Mouse (Mus musculus): Measurements from ENCODE around the gene Zfp184. TPM values are rescaled to one million over a fixed set of nuclear protein-coding genes. Genes with fewer than 3 reads are reported as not detected.

Gene Zfp184
- 0.14 and 0.51 TPM in 2 replicates for polyA plus RNA-seq (2012; rRNA removed; ENCODE audit: low replicate concordance)

DNA sequence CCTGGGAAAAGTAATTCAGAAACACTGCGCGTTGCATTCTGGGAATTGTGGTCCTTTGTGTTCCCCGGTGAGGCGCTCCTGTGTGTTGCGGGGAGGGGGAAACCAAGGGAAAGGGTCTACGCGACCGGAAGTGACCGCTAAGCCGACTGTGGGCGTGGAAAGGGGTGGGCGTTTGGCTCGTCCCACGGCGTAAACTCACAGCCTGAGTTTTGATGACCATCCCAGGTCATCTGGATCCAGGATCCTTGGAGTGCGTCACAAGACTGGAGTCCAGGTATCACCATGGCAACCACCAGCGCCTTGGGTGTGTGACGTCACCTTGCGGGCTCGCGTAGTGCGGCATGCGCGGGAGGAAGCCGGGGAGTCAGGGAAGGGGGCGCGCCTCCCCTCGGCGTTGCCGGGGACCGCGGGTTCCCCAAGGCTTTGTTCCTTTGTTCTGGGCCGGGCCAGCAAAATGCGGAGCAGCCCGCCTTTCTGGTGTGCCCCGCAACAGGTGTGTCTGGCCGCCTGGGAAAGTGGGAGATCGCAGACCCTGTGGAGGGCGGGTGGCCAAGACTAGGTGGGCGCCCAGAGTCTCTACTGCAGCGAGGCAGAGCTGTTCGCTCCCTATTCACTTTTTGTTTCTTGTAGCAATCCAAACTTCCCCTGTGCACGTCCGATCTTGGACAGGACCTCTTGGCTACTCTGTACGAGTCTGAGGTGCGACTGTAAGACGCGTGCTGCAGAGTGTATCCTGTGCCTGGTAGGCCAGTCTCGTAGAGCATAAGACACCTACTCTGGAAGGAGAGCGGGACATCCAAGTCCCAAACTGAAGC, at the start of gene Zfp184:
Zfp184 (plus strand) TSS at position 169 of the 815 bp plus-strand sequence.

DNA sequence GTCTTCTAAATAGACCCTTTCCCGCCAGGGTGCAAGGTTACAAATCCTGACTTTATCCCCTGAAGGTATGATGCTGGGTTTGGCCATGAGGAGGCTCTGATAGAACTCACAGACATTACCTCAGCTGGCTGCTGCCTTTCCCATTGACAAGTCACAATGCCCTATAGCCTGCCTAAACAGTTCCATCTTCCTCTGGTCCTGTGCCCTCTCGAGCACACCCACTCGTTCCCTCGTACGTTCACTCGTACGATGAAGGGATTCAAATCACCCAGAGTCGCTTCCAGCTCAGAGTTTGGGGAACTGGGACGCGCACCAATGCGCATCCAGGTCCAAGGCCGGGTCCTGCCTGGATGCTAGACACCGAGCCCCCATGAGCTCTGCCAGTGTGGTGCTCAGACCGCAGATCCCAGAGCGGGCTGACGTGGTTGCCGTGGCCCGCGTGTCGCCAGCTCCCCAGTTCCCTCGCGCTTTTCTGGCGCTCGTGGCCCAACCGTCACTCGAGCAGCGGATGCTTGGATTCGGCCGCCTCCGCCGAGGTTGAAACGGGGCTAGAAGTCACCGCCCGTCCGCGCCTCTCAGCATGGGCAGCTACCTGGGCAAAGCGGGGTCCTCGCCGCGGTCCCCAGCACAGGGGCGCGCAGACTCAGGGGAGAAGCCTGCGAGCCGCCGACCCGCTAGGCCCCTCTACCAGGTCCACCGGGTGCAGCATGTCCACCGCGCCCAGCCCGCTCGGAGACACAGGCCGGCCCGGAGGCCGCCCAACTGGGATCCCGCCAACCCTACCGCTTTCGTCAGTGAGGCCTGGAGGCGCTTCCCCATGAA, 36.3 kb downstream of the Zfp184 start, which contains the start of gene Pom121l2:
Pom121l2 (plus strand) TSS at position 214 of the 822 bp plus-strand sequence.

GRCm38 (mm10) chr13:22009642-22010041, 64.7 kb downstream of the Zfp184 start, which contains the start of gene Prss16:
Prss16 (minus strand) TSS chr13:22009742.

Other genes starting within 250 kb of the Zfp184 start
- gene Olfr1359, start 247.0 kb upstream of the Zfp184 start, polyA plus RNA-seq (2012; rRNA removed; ENCODE audit: low replicate concordance): not detected in 2 replicates
- gene Hist1h2bl, start 229.0 kb upstream of the Zfp184 start, polyA plus RNA-seq (2012; rRNA removed; ENCODE audit: low replicate concordance): 7.5 and 8.8 TPM in 2 replicates
- 13.1 and 96.4 TPM in 2 replicates for gene Hist1h2ai, start 228.7 kb upstream of the Zfp184 start, polyA plus RNA-seq (2012; rRNA removed; ENCODE audit: low replicate concordance)
- gene Hist1h3h, start 227.4 kb upstream of the Zfp184 start, polyA plus RNA-seq (2012; rRNA removed; ENCODE audit: low replicate concordance): 70.2 and 104 TPM in 2 replicates
- gene Hist1h2bm, start 223.1 kb upstream of the Zfp184 start, polyA plus RNA-seq (2012; rRNA removed; ENCODE audit: low replicate concordance): 3.8 and 7.0 TPM in 2 replicates
- gene Hist1h4j, start 210.0 kb upstream of the Zfp184 start, polyA plus RNA-seq (2012; rRNA removed; ENCODE audit: low replicate concordance): 3.1 and 3.3 TPM in 2 replicates
- gene Hist1h4k, start 194.6 kb upstream of the Zfp184 start, polyA plus RNA-seq (2012; rRNA removed; ENCODE audit: low replicate concordance): 26.4 and 32.3 TPM in 2 replicates
- 28.1 and 60.3 TPM in 2 replicates for gene Hist1h2ak, start 191.3 kb upstream of the Zfp184 start, polyA plus RNA-seq (2012; rRNA removed; ENCODE audit: low replicate concordance)
- 10.3 and 18.9 TPM in 2 replicates for gene Hist1h2bn, start 191.0 kb upstream of the Zfp184 start, polyA plus RNA-seq (2012; rRNA removed; ENCODE audit: low replicate concordance)
- 1.6 and 2.1 TPM in 2 replicates for gene Hist1h1b, start 164.5 kb upstream of the Zfp184 start, polyA plus RNA-seq (2012; rRNA removed; ENCODE audit: low replicate concordance)
- gene Hist1h3i, start 161.7 kb upstream of the Zfp184 start, polyA plus RNA-seq (2012; rRNA removed; ENCODE audit: low replicate concordance): 76.2 and 99.7 TPM in 2 replicates
- gene Hist1h2an, start 157.9 kb upstream of the Zfp184 start, polyA plus RNA-seq (2012; rRNA removed; ENCODE audit: low replicate concordance): 8.4 and 153 TPM in 2 replicates
- gene Hist1h2bp, start 157.6 kb upstream of the Zfp184 start, polyA plus RNA-seq (2012; rRNA removed; ENCODE audit: low replicate concordance): 2.6 and 4.6 TPM in 2 replicates
- 23.5 and 27.4 TPM in 2 replicates for gene Hist1h2bq, start 134.9 kb upstream of the Zfp184 start, polyA plus RNA-seq (2012; rRNA removed; ENCODE audit: low replicate concordance)
- not detected in 2 replicates for gene Hist1h2ao, start 134.6 kb upstream of the Zfp184 start, polyA plus RNA-seq (2012; rRNA removed; ENCODE audit: low replicate concordance)
- gene Hist1h4m, start 133.3 kb upstream of the Zfp184 start, polyA plus RNA-seq (2012; rRNA removed; ENCODE audit: low replicate concordance): 1.3 and 6.9 TPM in 2 replicates
- gene Hist1h4n, start 112.9 kb upstream of the Zfp184 start, polyA plus RNA-seq (2012; rRNA removed; ENCODE audit: low replicate concordance): 20.7 and 25.5 TPM in 2 replicates
- 223 and 1,937 TPM in 2 replicates for gene Hist1h2ap, start 111.6 kb upstream of the Zfp184 start, polyA plus RNA-seq (2012; rRNA removed; ENCODE audit: low replicate concordance)
- 22.5 and 29.8 TPM in 2 replicates for gene Hist1h2br, start 111.4 kb upstream of the Zfp184 start, polyA plus RNA-seq (2012; rRNA removed; ENCODE audit: low replicate concordance)
- gene Pom121l2, start 36.1 kb downstream of the Zfp184 start, polyA plus RNA-seq (2012; rRNA removed; ENCODE audit: low replicate concordance): not detected in 2 replicates
- 1.4 and 2.5 TPM in 2 replicates for gene Prss16, start 64.6 kb downstream of the Zfp184 start, polyA plus RNA-seq (2012; rRNA removed; ENCODE audit: low replicate concordance)
- gene Hist1h2ah, start 90.5 kb downstream of the Zfp184 start, polyA plus RNA-seq (2012; rRNA removed; ENCODE audit: low replicate concordance): 34.5 and 86.3 TPM in 2 replicates
- 17.4 and 23.1 TPM in 2 replicates for gene Hist1h2bk, start 90.8 kb downstream of the Zfp184 start, polyA plus RNA-seq (2012; rRNA removed; ENCODE audit: low replicate concordance)
- gene Hist1h4i, start 96.3 kb downstream of the Zfp184 start, polyA plus RNA-seq (2012; rRNA removed; ENCODE audit: low replicate concordance): 4.0 and 9.6 TPM in 2 replicates
- gene Hist1h2ag, start 97.8 kb downstream of the Zfp184 start, polyA plus RNA-seq (2012; rRNA removed; ENCODE audit: low replicate concordance): 6.2 and 30.8 TPM in 2 replicates
- gene Hist1h2bj, start 98.1 kb downstream of the Zfp184 start, polyA plus RNA-seq (2012; rRNA removed; ENCODE audit: low replicate concordance): 19.4 and 20.7 TPM in 2 replicates
- gene Vmn1r188, start 139.3 kb downstream of the Zfp184 start, polyA plus RNA-seq (2012; rRNA removed; ENCODE audit: low replicate concordance): not detected in 2 replicates
- not detected in 2 replicates for gene Vmn1r189, start 160.7 kb downstream of the Zfp184 start, polyA plus RNA-seq (2012; rRNA removed; ENCODE audit: low replicate concordance)
- not detected in 2 replicates for gene Vmn1r191, start 238.9 kb downstream of the Zfp184 start, polyA plus RNA-seq (2012; rRNA removed; ENCODE audit: low replicate concordance)
- not detected in 2 replicates for gene Vmn1r192, start 246.0 kb downstream of the Zfp184 start, polyA plus RNA-seq (2012; rRNA removed; ENCODE audit: low replicate concordance)

All from duodenum, adult 2 months (tissue).